Mouse (Mus musculus) spleen, postnatal 10 days (tissue): ENCODE measurements around the gene Sema3b.
A peak's percentile ranks its signal among the peaks of the same experiment; 100 is the strongest.

Source experiments
- DNase-seq, 2 experiments: peaks; one replicate each; pipeline ENCODE4 v3.0.0; 2021 to 2022; ENCODE audit warnings: low spot score in 2 of 2

Gene Sema3b

DNA sequence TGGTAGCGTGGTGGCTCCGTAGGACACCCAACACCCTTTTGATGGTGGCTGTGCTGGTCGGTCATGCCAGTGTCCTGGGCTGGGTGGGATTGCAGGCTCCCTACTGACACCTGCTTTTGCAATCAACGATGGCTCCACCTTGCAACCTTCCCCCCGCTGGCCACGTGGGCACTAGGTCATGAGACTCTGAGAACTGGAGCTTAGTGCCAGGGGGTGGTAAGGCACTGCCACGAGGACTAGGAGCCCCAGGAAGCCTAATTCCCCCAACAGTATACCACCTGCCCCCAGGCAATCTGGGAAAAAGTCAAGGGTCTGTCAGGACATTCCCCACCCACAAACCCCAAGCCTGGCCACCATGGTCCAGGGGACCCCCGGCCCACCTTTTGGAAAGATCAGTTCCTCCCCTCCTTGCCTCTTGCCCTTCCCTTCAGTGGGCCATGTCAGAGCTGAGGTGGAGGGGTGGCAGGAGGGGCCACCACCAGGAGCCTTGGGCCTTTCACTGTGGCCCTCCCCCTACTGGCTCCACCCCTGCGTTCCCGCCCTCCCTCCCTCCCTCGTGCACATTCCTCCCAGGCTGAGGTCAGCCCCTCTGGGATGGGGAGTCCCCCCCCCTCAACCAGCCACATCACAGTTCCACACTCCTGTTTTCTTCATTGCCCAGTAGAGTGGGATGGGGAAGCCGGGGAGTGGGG lies at the start of gene Sema3b:
Gene Sema3b, minus strand, starts transcription at position 489 of the 692 bp plus-strand sequence.
- DNase-seq = no peak

DNA sequence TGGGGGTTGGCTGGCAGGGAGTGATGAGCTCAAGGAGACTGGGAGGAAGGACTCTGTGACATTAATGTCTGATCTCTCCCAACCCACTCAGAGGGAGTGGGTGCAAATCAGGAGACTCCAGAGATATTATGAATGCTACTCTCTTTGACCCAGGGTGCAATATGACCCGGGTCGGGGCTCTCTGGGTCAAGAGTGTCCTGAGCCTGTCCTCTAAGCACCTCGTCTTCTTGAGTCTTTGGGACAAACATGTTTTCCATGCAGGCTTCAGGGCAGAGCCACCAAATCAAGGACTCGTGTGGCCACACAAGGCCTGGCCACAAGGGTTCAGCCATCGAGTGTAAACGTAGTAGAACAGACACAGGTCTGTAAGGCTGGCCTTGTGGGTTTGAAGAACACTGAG lies 49.1 kb upstream of the Sema3b start:
- DNase-seq = no peak

DNA sequence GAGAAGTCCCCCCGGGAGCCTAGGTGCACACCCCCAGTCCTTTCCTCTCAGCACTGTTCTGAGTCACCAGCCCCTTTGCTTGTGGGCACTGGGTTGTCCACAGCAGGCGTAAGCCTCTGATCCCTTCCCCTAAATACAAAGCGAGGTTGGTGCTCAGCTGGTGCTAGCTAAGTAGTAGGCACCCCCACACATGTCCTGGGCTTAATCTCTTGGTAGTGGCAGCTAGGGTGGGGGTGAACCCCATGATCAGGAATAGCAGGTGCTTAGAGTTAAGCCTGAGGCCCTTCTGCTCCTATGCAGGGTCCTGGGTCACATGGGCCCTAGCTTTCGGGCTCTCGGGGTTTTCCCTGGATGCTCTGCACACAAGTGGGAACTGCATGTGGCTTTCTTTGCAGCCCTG lies 48.1 kb upstream of the Sema3b start:
- no peak for DNase-seq

DNA sequence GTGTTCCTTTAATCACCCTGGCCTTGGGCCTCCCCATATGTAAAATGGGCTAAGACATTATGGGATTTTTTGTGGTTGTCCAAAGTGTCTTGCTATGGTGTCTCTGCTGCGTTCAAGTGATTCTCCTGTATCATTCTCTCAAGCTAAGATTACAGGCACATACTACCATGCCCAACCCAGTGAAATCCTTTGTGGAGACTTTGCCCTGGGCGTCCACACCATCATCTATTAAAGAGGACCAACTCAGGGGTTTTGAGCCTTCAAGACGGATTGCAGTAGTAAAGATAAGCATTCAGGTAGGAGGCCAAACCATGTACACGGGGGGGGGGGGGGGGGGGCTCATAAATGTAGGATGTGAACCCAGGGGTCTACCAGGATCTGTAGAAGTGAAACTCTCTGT lies 45.6 kb upstream of the Sema3b start:
- DNase-seq = no peak

DNA sequence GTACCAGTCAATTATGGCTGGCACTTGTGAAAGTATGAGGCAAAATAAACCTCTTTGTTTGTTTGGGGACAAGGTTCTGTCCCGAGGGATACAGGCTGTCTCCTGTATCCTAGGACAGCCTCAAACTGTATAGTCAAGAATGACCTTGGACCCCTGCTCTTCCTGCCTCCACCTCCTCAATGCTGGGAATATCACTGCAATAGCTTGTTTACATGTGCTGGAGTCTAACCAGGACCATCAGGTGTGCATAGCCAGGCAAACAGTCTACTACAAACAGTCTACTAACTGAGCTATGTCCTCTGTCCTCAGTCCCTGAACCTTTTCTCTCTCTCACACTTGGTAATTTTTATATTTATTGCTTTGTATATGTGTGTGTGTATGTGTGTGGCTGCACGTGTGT lies 44.4 kb upstream of the Sema3b start:
- DNase-seq = no peak

DNA sequence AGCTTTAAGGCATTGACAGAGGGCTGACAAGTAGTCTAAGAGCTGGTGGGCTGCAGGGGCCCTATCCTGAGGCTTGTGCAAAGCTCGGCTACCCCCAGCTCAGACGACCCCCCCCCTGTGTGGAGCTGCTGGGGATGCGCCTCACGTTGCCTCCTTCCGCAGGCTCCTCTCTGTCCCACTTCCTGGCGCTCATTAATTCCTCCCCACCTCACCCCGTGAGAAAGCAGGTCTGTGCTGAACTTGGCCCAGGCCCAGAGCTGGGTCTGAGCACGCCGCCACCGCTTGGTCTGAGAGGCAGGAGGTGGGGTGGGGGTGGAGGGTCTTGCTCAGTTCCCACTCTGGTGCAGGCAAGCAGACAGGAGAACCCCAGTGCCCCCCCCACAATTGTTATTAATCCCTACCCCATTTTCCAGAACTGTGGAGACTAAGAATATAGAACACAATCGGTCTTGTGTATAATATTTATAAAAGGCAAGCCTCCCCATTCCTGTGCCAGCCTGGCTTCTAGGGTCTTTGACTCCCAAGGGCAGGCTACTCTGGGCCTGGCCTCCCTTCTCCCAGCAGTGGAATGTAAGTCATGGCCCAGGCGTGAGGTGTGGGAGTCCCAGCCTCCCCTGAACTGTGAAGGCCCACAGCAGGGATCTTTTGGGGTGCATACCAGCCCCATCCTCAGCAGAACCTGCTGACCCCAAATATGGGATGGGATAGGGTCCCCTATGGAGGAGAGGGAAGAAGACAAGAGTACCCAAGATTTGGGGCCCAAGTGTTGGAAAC lies 41.9 kb upstream of the Sema3b start:
- DNase-seq = no peak

DNA sequence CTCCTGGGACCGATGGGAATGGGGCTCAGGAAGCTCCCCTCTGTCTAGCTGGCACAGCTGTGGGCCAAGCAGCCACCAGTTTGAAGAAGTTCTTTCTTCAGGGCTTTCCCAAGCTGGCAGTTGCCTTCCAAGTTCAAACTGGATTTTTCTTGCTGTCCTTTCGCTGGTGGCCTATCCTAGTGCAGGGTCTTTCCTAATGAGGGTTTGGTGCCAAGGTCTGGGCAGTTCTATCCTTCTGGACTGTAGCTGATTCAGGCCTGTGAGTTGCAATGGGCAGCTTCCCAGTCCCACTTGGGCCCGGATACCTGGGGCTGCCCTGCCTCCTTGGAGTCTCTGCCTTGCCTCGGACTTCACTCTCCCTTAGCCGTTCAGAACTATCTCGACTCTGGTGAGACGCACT lies 41.2 kb upstream of the Sema3b start:
- no peak for DNase-seq

DNA sequence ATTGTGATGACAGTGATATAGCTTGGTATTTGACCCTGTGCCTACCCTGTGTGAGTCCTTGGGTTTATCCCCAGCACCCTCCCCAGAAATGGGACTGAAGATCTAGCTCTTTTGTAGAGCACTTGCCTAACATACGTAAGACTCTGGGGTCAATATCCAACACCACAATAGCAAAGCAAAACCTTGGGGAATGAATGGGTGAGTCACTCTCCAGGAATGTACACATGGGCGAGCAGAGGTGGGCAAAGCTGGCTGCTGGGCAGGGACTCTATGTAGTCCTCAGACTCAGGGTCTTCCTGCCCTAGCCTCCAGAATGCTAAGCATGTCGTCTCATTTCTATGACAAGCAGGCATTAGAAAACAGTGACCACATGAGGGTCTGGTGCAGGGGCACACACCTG lies 39.7 kb upstream of the Sema3b start:
- no peak for DNase-seq

DNA sequence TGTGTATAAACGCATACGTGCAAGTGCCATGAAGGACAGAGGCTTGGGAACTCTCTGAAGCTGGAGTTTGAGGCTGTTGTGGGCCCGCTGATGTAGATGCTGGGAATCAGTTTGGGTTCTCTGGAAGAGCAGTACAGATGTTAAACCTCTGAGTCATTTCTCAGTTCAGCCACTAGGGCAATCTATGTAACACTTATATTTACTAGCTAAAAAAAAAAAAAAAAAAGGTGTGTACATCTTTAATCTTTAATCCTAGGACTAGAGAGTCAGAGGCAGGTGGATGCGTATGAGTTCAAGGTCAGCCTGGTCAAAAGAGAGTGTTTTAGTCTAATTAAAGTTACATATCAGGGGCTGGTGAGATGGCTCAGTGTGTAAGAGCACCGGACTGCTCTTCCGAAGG lies 37.9 kb upstream of the Sema3b start:
- no peak for DNase-seq

DNA sequence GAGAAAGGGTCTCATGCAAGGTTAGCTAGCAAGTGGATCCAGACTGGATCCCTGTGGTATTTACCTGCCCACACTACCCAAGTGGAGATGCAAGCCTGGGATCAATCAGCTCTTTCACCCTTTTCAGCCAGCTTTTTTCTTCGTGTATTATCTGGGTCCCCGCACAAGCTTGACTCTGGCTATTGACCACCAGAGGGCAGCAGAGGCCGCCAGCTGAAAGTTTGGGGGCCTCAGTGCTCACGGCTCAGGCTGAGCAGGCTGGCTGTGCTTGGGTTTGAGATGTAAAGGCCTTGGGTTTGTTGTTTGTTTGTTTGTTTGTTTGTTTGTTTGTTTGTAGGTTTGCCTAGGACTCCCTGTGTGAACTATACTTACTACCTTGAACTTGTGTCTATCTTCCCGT lies 36.5 kb upstream of the Sema3b start:
- DNase-seq = peak; percentile 67 to 86

DNA sequence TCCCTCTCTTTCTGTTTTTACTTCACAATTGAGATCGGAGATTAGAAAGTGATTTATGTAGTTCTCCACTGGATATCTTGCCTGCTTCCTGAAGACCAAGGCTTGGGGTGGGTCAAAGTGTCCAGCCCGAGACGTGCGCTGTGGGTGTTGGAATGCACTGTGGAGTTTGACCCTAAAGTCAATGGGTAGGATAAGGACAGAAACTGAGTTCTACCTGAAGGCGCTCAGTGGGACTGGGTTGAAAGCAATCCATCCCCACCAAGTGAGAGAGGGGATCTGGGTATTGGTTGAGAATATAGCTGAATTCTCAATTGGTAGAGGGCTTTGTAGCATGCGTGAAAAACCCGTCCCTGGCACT lies 36.1 kb upstream of the Sema3b start:
- peak in 1 of 2 experiments; percentile 30 for DNase-seq

DNA sequence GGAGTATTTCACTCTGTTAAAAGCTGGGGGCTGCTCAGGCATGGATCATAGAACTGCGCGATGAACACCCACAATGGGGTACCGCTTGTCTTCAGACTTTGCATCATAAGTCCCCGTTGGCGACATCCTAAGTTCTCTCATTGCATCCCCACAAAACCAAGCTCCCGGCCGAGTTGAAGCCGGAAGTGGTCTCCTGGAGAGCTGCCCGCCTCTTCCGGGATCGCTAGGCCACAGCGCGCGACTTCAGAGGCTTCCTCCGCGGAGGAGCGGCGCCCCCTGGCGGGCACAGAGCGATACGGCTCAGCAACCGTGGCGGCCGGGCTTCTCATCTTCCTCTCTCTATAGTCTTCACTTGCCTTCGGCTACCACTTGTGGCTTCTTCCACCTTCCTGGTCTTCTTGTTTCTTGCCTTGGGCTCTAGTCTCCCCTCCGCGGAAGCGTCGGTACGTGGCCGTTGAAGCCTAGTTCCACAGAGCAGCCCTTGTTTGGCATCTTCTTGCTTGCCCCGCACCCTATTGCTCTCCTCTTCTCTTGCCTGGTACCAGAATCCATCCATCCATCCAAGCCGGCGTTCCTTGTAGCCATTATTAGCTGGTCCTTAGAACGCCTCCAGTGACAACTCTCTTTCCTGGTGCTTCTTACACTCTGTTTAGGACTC lies 35.6 kb upstream of the Sema3b start:
- DNase-seq = peak; percentile 91 to 96

DNA sequence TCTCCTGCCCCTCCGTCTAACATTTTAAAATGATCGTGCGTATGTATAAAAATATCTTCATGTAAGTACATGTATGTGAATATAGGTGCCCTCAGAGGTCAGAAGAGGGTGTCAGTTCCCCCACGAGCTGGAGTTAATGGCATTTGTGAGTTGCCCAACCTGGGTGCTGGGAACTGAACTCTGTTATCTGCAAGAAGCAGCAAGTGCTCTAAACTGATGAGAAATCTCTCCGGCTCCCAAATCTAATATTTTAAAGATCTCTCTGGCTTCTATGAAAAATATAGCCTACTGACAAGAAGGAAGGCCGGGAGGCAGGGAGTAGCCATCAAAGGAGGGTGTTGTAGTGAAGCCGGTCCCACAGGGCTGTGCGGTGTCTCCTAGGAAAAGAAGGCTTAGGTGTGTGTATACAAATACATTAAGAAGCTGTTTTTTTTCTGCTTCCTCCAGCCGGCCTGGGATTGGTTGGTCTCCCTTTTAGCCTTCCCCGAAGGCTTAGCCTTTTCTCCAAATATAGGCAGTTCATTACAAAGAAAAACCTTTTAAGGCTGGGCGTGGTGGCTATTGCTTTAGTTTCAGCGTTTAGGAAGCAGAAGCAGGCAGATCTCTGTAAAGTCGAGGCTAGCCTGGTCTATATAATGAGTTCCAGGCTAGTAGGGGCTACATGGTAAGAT lies 34.6 kb upstream of the Sema3b start:
- no peak for DNase-seq

DNA sequence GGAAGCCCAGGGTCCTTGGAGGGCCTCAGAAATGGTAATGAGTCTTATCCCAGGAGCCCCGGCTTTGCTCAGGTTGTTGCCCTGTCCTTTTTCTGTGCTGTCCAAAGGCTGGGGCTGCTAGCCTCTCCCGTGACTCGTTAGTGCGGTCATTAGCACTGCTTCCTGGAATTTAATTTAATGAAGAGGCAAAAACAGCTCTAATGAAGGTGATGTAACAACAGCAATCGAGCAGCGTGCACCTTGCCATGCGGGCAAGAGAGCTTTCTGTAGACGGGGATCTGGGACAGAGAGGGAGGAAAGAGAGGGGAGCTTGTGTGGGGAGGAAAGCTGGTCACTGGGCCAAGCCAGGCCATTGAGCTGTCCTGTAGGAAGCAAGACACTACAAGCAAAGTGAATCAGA lies 32.6 kb upstream of the Sema3b start:
- DNase-seq = no peak

DNA sequence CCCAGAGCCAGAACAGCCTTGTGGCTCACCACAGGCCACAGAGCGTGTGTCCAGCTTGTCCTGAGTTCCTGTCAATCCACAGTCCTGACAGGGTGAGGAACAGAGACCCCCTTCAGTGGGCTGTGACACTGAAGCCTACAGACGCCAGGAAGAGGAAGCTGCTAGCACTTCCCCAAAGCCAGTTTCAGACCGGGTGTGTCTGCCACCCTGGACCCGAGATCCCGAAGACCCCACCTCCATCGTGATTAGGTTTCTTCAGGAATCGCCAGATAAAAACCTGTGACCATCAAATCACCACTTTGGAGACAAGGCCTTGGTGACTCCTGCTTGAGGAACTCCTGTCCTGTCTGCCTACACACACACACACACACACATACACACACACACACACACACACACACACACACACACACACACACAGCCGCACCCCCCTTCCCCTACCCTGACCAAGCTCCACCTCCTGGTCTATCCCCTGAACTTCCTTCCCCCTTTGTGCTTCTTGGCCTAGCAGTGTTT lies 31.3 kb upstream of the Sema3b start:
- peak; percentile 46 to 69 for DNase-seq

DNA sequence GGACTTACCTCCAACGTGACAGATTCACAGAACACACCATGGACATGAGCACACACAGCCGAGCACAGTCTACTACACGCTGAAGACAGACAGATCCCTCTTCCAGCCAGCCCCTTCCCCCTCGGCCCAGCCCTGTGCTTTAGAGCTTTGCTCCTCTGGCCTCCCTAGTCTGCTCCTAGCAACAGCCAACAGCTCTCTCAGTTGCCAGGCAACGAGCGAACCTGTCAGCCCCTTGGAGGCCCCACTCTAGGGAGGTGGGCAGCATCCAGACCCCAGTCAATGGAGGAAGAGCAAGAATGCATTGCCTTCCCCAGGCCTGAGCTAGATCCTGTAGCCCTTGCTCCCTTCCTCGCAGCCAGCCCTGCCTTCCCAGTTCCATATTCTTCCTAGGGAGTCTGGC lies 28.0 kb upstream of the Sema3b start:
- no peak for DNase-seq

DNA sequence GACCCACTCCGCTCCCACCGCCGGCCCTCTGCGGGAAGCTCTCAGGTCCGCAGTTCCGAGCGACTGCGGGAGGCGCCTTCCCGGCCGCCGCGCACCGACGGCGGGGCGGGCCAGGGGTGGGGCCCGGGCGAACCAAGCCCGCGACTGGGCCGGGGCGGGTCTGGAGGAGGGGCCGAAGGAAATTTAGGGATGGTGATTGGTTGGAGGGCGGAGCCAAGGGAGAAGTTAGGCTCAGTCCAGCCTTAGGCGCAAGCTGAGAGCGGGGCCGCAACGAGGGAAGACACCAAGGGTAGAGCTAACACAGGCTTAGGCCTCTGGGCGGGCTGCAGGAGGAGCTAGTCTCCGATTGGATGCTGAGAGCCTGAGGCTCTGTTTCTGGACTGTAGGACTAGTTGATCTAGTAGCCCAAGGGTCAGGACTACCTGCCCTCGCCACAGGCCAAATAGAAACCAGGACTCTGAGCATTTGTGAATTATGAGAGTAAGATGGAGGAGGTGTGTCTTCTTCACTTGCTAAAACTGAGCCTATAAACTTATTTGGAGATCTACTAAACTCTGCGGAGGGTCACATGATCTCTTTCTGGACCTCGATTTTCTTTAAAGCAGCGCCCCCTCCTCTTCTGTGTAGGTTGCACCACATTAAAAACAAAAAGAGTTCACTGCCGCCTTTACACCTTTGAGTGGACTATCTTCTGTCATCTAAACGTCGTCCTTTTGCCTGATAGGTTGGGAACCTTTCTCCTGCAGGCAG lies 26.4 kb upstream of the Sema3b start, which contains the start of gene Gnai2:
Gene Gnai2, minus strand, starts transcription at position 89 of the 750 bp plus-strand sequence.
- peak; percentile 95 to 98 for DNase-seq

DNA sequence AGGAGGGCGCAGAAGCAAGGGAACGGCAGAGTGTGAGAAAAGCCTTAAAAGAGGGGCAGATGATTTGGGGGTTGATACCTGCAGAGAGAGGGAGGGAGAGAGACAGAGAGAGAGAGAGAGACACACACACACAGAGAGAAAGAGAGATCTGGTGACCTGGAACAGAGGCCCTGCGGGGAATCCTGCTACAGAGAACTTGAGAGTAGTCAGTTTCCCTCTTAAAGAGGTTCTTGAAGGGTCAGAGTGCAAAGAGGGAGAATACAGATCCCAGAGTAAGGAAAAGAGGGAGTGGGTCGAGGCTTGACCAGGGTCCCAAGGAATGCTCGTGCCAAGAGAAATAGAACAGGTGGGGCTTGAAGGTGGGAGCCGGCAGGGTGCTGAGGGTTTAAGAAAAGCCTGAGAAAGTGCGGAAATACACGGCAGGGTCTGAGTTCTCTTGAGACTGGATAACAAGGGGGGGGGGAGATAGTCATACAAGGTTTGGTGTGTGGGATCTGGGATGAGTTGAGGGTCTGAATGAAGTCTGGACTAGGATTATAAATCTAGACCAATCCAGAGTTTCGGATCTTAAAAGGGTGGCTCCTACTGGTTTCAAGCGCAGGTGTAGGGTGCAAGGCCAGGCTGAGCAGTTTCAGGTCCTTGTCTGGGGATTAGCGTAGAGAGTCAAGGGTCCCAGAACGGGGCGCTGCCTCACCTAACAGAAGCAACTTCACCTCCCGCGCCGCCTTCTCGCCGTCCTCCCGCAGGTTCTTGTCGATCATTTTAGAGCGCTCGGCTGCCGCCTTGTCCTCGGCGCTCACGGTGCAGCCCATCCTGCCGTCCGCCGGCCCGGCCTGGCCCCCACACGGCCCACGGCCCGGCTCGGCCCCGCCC lies 25.6 kb upstream of the Sema3b start:
- peak; percentile 40 to 50 for DNase-seq

DNA sequence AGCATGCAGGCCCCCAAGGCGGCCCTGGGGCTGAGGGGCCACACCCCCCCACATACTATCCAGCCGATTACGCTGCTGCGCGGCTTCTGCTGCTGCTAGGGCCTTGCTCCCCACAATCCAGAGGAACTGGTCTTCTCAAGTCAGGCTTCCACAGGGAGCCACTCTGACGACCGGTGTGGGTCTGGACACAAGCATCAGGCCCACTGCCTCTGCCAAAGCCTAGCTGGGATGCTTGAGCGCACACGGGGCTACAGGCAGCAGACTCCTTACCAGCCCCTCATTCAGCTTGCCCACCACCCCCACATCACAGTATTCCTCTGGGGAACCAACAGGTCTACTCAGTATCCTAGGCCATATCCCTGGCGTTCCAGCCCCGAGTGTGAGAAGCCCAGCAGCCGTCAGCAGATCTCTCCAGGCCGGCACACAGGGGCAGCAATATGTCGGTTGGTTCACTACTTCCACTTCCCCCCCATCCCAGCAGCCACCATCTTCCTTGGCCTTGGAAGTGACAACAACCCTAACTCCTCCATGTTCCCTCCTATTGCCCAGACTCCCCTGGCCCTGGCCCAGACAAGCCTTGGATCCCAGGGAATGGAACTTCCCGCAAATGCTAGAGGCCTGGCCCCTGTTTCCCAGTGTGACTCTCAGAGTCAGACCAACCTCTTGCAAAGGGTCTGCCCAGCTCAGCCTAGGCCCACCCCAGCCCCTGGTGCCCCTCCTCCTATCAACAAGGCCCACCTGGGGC lies 24.8 kb upstream of the Sema3b start:
- DNase-seq = peak; percentile 61 to 69
